Mouse (Mus musculus): ENCODE data around the gene Ski. TPM values are rescaled to one million over a fixed set of nuclear protein-coding genes. Genes with fewer than 3 reads are reported as not detected.

The Ski gene
- polyA plus RNA-seq, 1 experiment: 0.57 TPM

- Histone ChIP-seq H3K4me3 (replicated peaks) (no peak overlapping the region), H3K27me3 (ENCODE audit: control insufficient read depth) (no peaks in the 10 kb centered on the region), H3K36me3 (ENCODE audit: control insufficient read depth) (peaks cover 8% of the 10 kb centered on the region), H3K4me1 (ENCODE audit: control insufficient read depth) (peaks cover under 1% of the 10 kb centered on the region), H3K9me3 (ENCODE audit: control insufficient read depth, low read length) (no peaks in the 10 kb centered on the region)
- TF ChIP-seq GATA1 (IDR thresholded peaks at IDR 0.05; ENCODE audit: low read length) (no peak), TAL1 (IDR thresholded peaks at IDR 0.05; ENCODE audit: low read length) (no peak)
Observed at GRCm38 (mm10) chr4:155209494-155209893, 12.9 kb downstream of the Ski start.

- H3K4me1 ChIP-seq (ENCODE audit: control insufficient read depth): no peaks in the 10 kb centered on the region; the same call in none of the 2 replicates
- no peaks in the 10 kb centered on the region for H3K27me3 ChIP-seq (ENCODE audit: control insufficient read depth)
- H3K4me3 ChIP-seq (replicated peaks): no peak overlapping the region
- H3K9me3 ChIP-seq (ENCODE audit: control insufficient read depth, low read length): no peaks in the 10 kb centered on the region
- TF ChIP-seq TAL1 (IDR thresholded peaks at IDR 0.05; ENCODE audit: low read length): no peak
- H3K36me3 ChIP-seq (ENCODE audit: control insufficient read depth): peaks cover 8% of the 10 kb centered on the region
Observed at GRCm38 (mm10) chr4:155209079-155209478, 13.3 kb downstream of the Ski start.

GRCm38 (mm10) chr4:155208613-155209012, 13.8 kb downstream of the Ski start:
- H3K27me3 ChIP-seq (ENCODE audit: control insufficient read depth): no peaks in the 10 kb centered on the region
- H3K4me3 ChIP-seq (replicated peaks): no peak overlapping the region
- TF ChIP-seq TAL1 (IDR thresholded peaks at IDR 0.05; ENCODE audit: low read length) (no peak), GATA1 (IDR thresholded peaks at IDR 0.05; ENCODE audit: low read length) (no peak)
- no peaks in the 10 kb centered on the region; the same call in none of the 2 replicates for H3K4me1 ChIP-seq (ENCODE audit: control insufficient read depth)
- H3K36me3 ChIP-seq (ENCODE audit: control insufficient read depth): peaks cover 8% of the 10 kb centered on the region
- H3K9me3 ChIP-seq (ENCODE audit: control insufficient read depth, low read length): no peaks in the 10 kb centered on the region

GRCm38 (mm10) chr4:155207841-155208240, 14.6 kb downstream of the Ski start:
- Histone ChIP-seq H3K9me3 (ENCODE audit: control insufficient read depth, low read length) (no peaks in the 10 kb centered on the region), H3K4me1 (ENCODE audit: control insufficient read depth) (no peaks in the 10 kb centered on the region; the same call in none of the 2 replicates), H3K4me3 (replicated peaks) (no peak overlapping the region), H3K27me3 (ENCODE audit: control insufficient read depth) (no peaks in the 10 kb centered on the region), H3K36me3 (ENCODE audit: control insufficient read depth) (peaks cover 8% of the 10 kb centered on the region)
- TF ChIP-seq GATA1 (IDR thresholded peaks at IDR 0.05; ENCODE audit: low read length) (no peak), TAL1 (IDR thresholded peaks at IDR 0.05; ENCODE audit: low read length) (no peak)

GRCm38 (mm10) chr4:155206498-155206897, 15.9 kb downstream of the Ski start:
- Histone ChIP-seq H3K4me3 (replicated peaks) (no peak overlapping the region), H3K4me1 (ENCODE audit: control insufficient read depth) (peaks cover 2% of the 10 kb centered on the region), H3K36me3 (ENCODE audit: control insufficient read depth) (peaks cover 8% of the 10 kb centered on the region), H3K27me3 (ENCODE audit: control insufficient read depth) (no peaks in the 10 kb centered on the region), H3K9me3 (ENCODE audit: control insufficient read depth, low read length) (no peaks in the 10 kb centered on the region)
- no peak for TF ChIP-seq TAL1 (IDR thresholded peaks at IDR 0.05; ENCODE audit: low read length)

- Histone ChIP-seq H3K9me3 (ENCODE audit: control insufficient read depth, low read length) (no peaks in the 10 kb centered on the region), H3K36me3 (ENCODE audit: control insufficient read depth) (peaks cover 3% of the 10 kb centered on the region), H3K27me3 (ENCODE audit: control insufficient read depth) (no peaks in the 10 kb centered on the region), H3K4me1 (ENCODE audit: control insufficient read depth) (peaks cover 2% of the 10 kb centered on the region), H3K4me3 (replicated peaks) (no peak overlapping the region)
- TF ChIP-seq GATA1 (IDR thresholded peaks at IDR 0.05; ENCODE audit: low read length): no peak
- no peak for TF ChIP-seq TAL1 (IDR thresholded peaks at IDR 0.05; ENCODE audit: low read length)
Observed at GRCm38 (mm10) chr4:155205919-155206318, 16.5 kb downstream of the Ski start.

GRCm38 (mm10) chr4:155201764-155202163, 20.6 kb downstream of the Ski start:
- Histone ChIP-seq H3K4me1 (ENCODE audit: control insufficient read depth) (peaks cover 2% of the 10 kb centered on the region), H3K9me3 (ENCODE audit: control insufficient read depth, low read length) (no peaks in the 10 kb centered on the region), H3K4me3 (replicated peaks) (no peak overlapping the region), H3K27me3 (ENCODE audit: control insufficient read depth) (no peaks in the 10 kb centered on the region), H3K36me3 (ENCODE audit: control insufficient read depth) (no peaks in the 10 kb centered on the region; the same call in 1 of the 2 replicates)
- TF ChIP-seq TAL1 (IDR thresholded peaks at IDR 0.05; ENCODE audit: low read length) (no peak), GATA1 (IDR thresholded peaks at IDR 0.05; ENCODE audit: low read length) (no peak)

GRCm38 (mm10) chr4:155200861-155201390, 21.5 kb downstream of the Ski start:
- Histone ChIP-seq H3K36me3 (ENCODE audit: control insufficient read depth) (no peaks in the 10 kb centered on the region; the same call in 1 of the 2 replicates), H3K4me3 (replicated peaks) (no peak overlapping the region), H3K4me1 (ENCODE audit: control insufficient read depth) (peaks cover 2% of the 10 kb centered on the region), H3K27me3 (ENCODE audit: control insufficient read depth) (no peaks in the 10 kb centered on the region), H3K9me3 (ENCODE audit: control insufficient read depth, low read length) (no peaks in the 10 kb centered on the region)
- TF ChIP-seq GATA1 (IDR thresholded peaks at IDR 0.05; ENCODE audit: low read length) (no peak), TAL1 (IDR thresholded peaks at IDR 0.05; ENCODE audit: low read length) (no peak)

GRCm38 (mm10) chr4:155197726-155198125, 24.7 kb downstream of the Ski start:
- H3K4me3 ChIP-seq (replicated peaks): no peak overlapping the region
- TF ChIP-seq TAL1 (IDR thresholded peaks at IDR 0.05; ENCODE audit: low read length): no peak
- TF ChIP-seq GATA1 (IDR thresholded peaks at IDR 0.05; ENCODE audit: low read length): no peak
- H3K9me3 ChIP-seq (ENCODE audit: control insufficient read depth, low read length): no peaks in the 10 kb centered on the region
- H3K4me1 ChIP-seq (ENCODE audit: control insufficient read depth): peaks cover 2% of the 10 kb centered on the region
- H3K27me3 ChIP-seq (ENCODE audit: control insufficient read depth): no peaks in the 10 kb centered on the region
- H3K36me3 ChIP-seq (ENCODE audit: control insufficient read depth): peaks cover 2% of the 10 kb centered on the region; the same call in 1 of the 2 replicates

- H3K4me3 ChIP-seq (replicated peaks): no peak overlapping the region
- no peaks in the 10 kb centered on the region for H3K9me3 ChIP-seq (ENCODE audit: control insufficient read depth, low read length)
- TF ChIP-seq TAL1 (IDR thresholded peaks at IDR 0.05; ENCODE audit: low read length) (no peak), GATA1 (IDR thresholded peaks at IDR 0.05; ENCODE audit: low read length) (no peak)
- H3K4me1 ChIP-seq (ENCODE audit: control insufficient read depth): no peaks in the 10 kb centered on the region; the same call in 1 of the 2 replicates
- H3K27me3 ChIP-seq (ENCODE audit: control insufficient read depth): no peaks in the 10 kb centered on the region
- peaks cover 2% of the 10 kb centered on the region; the same call in 1 of the 2 replicates for H3K36me3 ChIP-seq (ENCODE audit: control insufficient read depth)
Observed at GRCm38 (mm10) chr4:155195204-155195603, 27.2 kb downstream of the Ski start.

Data from erythroblast, embryonic 14.5 days (primary cell).